Mouse (Mus musculus) midbrain, embryonic 16.5 days (tissue): ENCODE results near the gene Sgk1. TPM values are rescaled to one million over a fixed set of nuclear protein-coding genes. Genes with fewer than 3 reads are reported as not detected.

Source experiments
- ATAC-seq: fragments of 200-750 bp; cut with Nextera tagmentation; 2 replicates; pipeline ENCODE4 v1.8.0; 2017; ENCODE audit warnings: moderate TSS enrichment
- H3K27ac ChIP-seq: fragments of 300-500 bp; sonication (generic); 2 replicates; pipeline ENCODE4 v1.5.1; 2014; ENCODE audit warnings: mild to moderate bottlenecking, low read length, mixed read lengths
- H3K27me3 ChIP-seq: fragments of 300-500 bp; sonication (generic); 2 replicates; pipeline ENCODE4 v1.6.1; 2014; ENCODE audit warnings: low read depth, low read length, mixed read lengths; ENCODE audit not compliant: control insufficient read depth, insufficient read depth
- H3K36me3 ChIP-seq: fragments of 300-500 bp; sonication (generic); 2 replicates; pipeline ENCODE4 v1.6.1; 2014; ENCODE audit warnings: mild to moderate bottlenecking, low read length, moderate library complexity, mixed read lengths; ENCODE audit not compliant: control insufficient read depth, insufficient read depth
- H3K4me1 ChIP-seq: fragments of 300-500 bp; sonication (generic); 2 replicates; pipeline ENCODE4 v1.6.1; 2014; ENCODE audit warnings: mild to moderate bottlenecking, low read length, mixed read lengths; ENCODE audit not compliant: control insufficient read depth, insufficient read depth
- H3K4me2 ChIP-seq: fragments of 300-500 bp; sonication (generic); 2 replicates; pipeline ENCODE4 v1.6.1; 2014; ENCODE audit warnings: mild to moderate bottlenecking, low read length, mixed read lengths
- H3K4me3 ChIP-seq: fragments of 300-500 bp; sonication (generic); 2 replicates; pipeline ENCODE4 v1.5.1; 2014; ENCODE audit warnings: low read depth, mild to moderate bottlenecking, low read length, moderate library complexity, mixed read lengths
- H3K9ac ChIP-seq: fragments of 300-500 bp; sonication (generic); 2 replicates; pipeline ENCODE4 v1.6.1; 2014; ENCODE audit warnings: low read depth, low read length, mixed read lengths
- H3K9me3 ChIP-seq: fragments of 300-500 bp; sonication (generic); replicated peaks from 2 replicates; pipeline ENCODE4 v1.6.1; 2014; ENCODE audit warnings: mild to moderate bottlenecking, low read length, mixed read lengths; ENCODE audit not compliant: control insufficient read depth, poor library complexity, severe bottlenecking
- WGBS: fragments of 180-500 bp; shearing (Covaris S2); extraction: QIAGEN DNeasy Blood & Tissue Kit; methylation state at CpG from one replicate; pipeline ENCODE4 v1.1.7; 2014; 5-methylcytosine and 5-hydroxymethylcytosine counted together
- polyA plus RNA-seq: library from polyadenylated mRNA; unstranded; fragments of >200 nt; fragmentation: Nextera tagmentation; extraction: Ambion mirVana; gene quantifications from 2 replicates; pipeline ENCODE4 v1.2.1, GENCODE M21; 2015

The Sgk1 gene
- polyA plus RNA-seq, 1 experiment from 2014 or later = 47.9 TPM

DNA sequence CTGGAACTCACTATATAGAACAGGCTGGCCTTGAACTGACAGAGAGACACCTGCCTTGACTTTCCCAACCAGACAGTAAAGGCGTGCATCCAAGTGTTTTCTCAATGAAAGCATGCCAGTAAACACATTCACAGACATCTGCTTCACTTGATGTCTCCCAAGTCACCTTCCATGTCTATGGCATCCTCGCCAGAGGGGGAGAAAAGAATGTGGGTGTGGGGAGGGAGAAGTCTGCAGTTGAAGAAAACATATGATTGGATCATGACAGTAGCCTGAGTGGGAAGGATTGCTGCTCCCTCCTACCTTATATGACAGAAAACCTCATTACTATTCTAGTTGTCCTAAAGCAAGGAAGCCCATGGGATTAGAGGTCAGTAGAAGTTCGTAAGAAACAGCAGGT lies 50.8 kb downstream of the Sgk1 start:
- no peaks in the 10 kb centered on the region for H3K9me3 ChIP-seq
- H3K4me3 ChIP-seq = no peak overlapping the region
- H3K27me3 ChIP-seq = no peaks in the 10 kb centered on the region
- no peak overlapping the region for H3K4me2 ChIP-seq
- H3K9ac ChIP-seq = no peak overlapping the region
- H3K36me3 ChIP-seq = no peaks in the 10 kb centered on the region
- no peak overlapping the region for H3K27ac ChIP-seq
- 76% methylated on average over 3 of the region's 3 CpGs for WGBS
- ATAC-seq = no peak
- 0 out of 2 replicates have a peak, but pooled peaks cover 2% of the 10 kb centered on the region for H3K4me1 ChIP-seq

DNA sequence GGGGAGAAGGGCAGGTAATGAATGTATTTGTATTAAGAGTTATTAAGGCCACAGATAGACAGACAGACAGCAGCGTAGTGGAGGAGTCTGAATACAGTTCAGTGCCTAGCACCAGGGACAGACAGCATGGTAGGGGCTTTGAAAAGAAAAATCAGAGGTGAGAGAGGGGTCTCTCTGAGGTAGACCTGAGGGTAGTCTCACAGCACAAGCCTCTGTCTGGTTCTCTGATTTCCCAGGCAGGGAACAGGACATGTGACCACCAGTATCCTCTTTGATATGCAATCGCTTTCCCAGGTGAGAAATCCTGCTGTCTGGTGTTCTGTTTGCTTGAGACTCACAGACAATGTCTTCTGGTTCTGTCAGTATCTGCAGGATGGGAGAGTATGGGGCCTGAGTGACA lies 52.8 kb downstream of the Sgk1 start:
- Histone ChIP-seq H3K27ac (no peak overlapping the region), H3K27me3 (no peaks in the 10 kb centered on the region), H3K4me1 (0 out of 2 replicates have a peak, but pooled peaks cover 2% of the 10 kb centered on the region), H3K9me3 (no peaks in the 10 kb centered on the region), H3K36me3 (no peaks in the 10 kb centered on the region), H3K9ac (no peak overlapping the region), H3K4me2 (no peak overlapping the region), H3K4me3 (no peak overlapping the region)
- 80% methylated on average over 2 of the region's 2 CpGs for WGBS
- no peak for ATAC-seq

DNA sequence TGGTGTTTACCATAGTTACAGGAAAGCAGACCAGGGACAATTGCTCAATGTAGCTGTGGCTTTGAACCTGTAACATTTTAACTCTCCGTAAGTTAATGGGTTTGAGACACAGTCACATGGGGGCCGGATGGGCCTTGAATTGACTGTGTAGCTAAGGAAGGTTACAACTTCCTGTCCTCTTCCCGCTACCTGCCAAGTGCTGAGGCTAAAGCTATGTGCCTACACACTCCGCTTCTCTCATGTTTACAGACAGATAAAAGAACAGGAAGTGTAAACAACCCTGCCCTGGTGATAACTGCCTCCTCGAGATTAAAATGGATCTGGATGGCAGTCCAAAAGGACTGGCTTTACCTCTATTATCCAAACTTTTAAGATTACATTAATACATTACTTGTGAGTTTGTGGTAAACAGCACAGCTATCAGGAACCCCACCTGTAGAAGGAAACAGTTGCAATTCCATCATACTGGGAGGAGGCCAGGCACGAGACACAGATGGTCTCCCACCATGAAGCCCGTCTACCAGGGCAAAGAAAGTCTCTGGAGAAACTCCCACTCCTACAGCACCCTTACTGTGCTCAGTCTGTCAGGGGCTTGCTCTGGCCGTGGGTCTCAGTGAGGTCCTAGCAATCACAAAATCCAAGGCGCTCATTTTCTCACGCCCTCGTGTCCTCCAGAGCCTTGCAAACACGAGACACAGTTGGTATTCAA lies 54.7 kb downstream of the Sgk1 start:
- Histone ChIP-seq H3K27ac (no peak overlapping the region), H3K4me1 (0 out of 2 replicates have a peak, but pooled peaks cover 2% of the 10 kb centered on the region), H3K9ac (no peak overlapping the region), H3K27me3 (no peaks in the 10 kb centered on the region), H3K4me2 (no peak overlapping the region), H3K36me3 (no peaks in the 10 kb centered on the region), H3K9me3 (no peaks in the 10 kb centered on the region), H3K4me3 (no peak overlapping the region)
- WGBS = 47% methylated on average over 12 of the region's 12 CpGs
- ATAC-seq = no peak

DNA sequence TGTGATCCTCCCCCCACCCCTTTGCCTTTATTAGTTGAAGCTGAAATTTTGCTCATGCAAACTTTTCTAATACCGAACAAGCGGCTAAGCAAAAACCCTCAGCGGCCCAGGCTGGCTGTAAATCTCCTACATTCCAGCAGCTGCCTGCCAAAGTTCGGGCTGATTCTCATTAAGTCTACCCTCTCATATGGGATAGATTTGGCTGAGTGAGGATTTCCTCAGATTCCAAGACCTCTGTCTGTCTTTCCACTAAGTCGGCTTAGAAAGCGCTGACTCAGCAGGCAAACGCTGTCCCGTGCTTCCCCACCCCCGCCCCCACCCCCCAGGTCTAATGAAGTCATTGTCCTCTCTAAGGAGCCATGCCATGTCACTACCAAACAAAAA lies 55.2 kb downstream of the Sgk1 start:
- Histone ChIP-seq H3K9me3 (no peaks in the 10 kb centered on the region), H3K27ac (no peak overlapping the region), H3K4me3 (no peak overlapping the region), H3K27me3 (no peaks in the 10 kb centered on the region), H3K4me1 (0 out of 2 replicates have a peak, but pooled peaks cover 2% of the 10 kb centered on the region), H3K9ac (no peak overlapping the region), H3K4me2 (no peak overlapping the region), H3K36me3 (no peaks in the 10 kb centered on the region)
- ATAC-seq = no peak
- WGBS = 11% methylated on average over 9 of the region's 9 CpGs

DNA sequence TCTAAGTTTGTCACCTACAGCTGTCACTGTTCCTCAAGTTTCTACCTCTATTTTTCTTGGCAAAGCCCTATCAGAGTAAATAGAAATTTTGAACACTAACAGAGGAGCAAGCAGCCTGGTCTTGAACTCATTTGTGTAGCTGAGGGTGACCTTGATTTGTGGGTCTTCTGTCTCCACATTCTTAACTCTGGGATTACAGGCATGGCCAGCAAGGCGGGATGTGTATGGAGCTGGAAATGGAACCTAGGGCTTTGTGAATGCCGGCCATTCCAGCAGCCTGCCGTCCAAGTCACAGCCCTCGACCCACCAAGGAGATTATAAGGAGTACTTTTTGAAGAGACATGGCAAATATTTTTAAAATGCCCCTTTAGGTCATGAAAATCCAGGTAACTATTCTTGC lies 56.2 kb downstream of the Sgk1 start:
- Histone ChIP-seq H3K4me2 (no peak overlapping the region), H3K4me1 (0 out of 2 replicates have a peak, but pooled peaks cover 2% of the 10 kb centered on the region), H3K36me3 (no peaks in the 10 kb centered on the region), H3K27ac (no peak overlapping the region), H3K9me3 (no peaks in the 10 kb centered on the region), H3K4me3 (no peak overlapping the region), H3K9ac (no peak overlapping the region), H3K27me3 (no peaks in the 10 kb centered on the region)
- no peak for ATAC-seq
- 63% methylated on average over 4 of the region's 4 CpGs for WGBS

DNA sequence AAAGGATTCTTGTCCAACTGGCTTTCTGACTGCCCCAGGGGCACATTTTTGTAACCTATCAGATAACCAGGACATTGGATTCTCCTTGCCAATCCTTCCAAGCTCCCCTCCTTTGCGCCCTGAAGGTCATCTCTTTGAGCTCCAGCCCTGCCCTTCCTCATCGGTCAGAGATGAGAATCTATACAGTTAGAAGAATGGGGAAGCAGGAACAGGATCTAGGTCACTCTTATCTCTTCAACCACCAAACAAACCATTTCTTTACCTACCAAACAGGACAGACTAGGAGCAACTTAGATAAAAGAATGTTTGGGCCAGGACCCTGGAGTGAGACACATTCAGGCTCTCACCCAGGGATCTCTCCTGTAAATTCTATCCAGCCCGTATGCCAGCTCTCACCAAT lies 59.3 kb downstream of the Sgk1 start:
- WGBS = 84% methylated on average over 3 of the region's 3 CpGs
- H3K27me3 ChIP-seq = no peaks in the 10 kb centered on the region
- H3K9ac ChIP-seq = no peak overlapping the region
- H3K27ac ChIP-seq = no peak overlapping the region
- ATAC-seq = no peak
- H3K36me3 ChIP-seq = no peaks in the 10 kb centered on the region
- H3K4me1 ChIP-seq = 0 out of 2 replicates have a peak, but pooled peaks cover 2% of the 10 kb centered on the region
- no peak overlapping the region for H3K4me3 ChIP-seq
- H3K9me3 ChIP-seq = no peaks in the 10 kb centered on the region
- no peak overlapping the region for H3K4me2 ChIP-seq

DNA sequence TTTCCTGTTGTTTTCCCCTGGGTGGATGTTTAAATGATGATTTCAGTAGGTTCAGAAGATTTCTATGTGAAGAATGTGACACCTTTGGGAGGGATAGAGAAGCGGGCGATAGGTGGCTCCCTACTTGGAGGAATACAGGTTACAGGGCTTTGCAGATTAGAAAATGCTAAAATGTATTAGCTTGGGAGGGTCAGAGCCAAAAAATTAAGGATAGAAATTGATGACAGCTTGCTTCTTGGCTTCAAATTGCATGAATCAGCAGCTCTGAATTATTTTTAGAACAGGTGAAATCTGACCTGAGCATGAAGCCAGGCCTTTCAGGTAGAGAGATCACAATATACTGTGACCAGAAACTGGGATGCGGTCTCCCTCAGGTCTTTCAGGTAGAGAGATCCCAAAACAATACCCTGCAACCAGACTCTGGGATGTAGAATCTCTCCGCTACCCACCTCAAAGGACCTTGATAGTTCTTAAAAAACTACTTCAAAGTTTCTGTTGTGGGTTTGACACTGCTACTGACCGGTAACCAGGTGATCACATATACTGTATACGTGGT lies 61.2 kb downstream of the Sgk1 start:
- Histone ChIP-seq H3K36me3 (no peaks in the 10 kb centered on the region), H3K4me1 (no peaks in the 10 kb centered on the region), H3K9me3 (no peaks in the 10 kb centered on the region), H3K4me3 (no peak overlapping the region), H3K27me3 (no peaks in the 10 kb centered on the region), H3K27ac (no peak overlapping the region), H3K9ac (no peak overlapping the region), H3K4me2 (no peak overlapping the region)
- 94% methylated on average over 6 of the region's 6 CpGs for WGBS
- no peak for ATAC-seq

DNA sequence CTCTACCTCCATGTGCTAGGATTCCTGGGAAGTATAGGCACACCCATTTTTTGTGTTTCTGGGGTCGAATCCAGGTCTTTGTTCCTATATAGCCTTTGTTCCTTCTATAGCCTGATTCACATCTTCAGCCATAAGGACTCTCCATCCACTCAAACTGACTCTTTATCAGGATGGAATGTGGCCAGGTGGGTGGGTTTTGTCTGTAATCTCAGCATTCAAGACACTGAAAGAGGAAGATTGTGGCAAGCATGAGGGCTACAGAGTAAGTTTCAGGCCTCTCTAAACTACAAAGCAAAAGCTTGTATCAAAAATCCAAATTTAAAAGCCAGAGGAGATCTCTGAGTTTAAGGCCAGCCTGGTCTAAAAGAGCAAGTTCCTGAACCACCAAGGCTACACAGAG lies 63.2 kb downstream of the Sgk1 start:
- no peaks in the 10 kb centered on the region for H3K4me1 ChIP-seq
- WGBS = 74% methylated on average over 1 of the region's 1 CpGs
- H3K4me3 ChIP-seq = no peak overlapping the region
- H3K9ac ChIP-seq = no peak overlapping the region
- H3K27me3 ChIP-seq = no peaks in the 10 kb centered on the region
- ATAC-seq = no peak
- no peak overlapping the region for H3K4me2 ChIP-seq
- H3K9me3 ChIP-seq = no peaks in the 10 kb centered on the region
- H3K36me3 ChIP-seq = no peaks in the 10 kb centered on the region
- no peak overlapping the region for H3K27ac ChIP-seq

DNA sequence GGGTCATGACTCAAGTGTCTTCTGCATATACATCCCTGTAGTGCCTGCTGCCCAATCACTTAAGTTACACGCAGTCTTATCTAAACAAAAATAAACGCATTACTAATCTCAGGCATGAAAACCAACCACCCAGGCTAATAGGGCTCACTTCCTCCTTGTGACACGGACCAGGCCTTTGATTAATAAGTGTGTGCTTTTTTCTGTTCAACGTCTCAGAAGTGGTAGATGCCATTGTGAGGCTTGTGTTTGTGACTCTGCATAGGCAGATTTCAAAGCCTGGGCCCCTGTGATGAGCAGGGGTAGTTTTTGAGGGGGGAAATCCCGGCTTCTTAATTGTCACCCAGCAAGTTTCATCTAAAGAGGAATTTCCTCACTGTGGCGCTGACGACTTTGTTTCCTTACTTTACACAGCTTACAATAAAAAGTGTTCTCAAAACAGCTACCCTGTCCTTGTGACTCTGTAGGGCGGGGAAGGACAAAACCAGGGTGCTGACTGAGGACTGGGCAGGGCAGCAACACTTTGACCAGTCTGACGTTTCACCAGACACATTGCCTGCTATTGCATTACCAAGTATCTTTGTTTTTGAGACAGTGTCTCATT lies 64.9 kb downstream of the Sgk1 start:
- no peak overlapping the region for H3K4me2 ChIP-seq
- no peak overlapping the region for H3K27ac ChIP-seq
- no peak overlapping the region for H3K4me3 ChIP-seq
- no peak overlapping the region for H3K9ac ChIP-seq
- no peaks in the 10 kb centered on the region for H3K9me3 ChIP-seq
- no peak for ATAC-seq
- no peaks in the 10 kb centered on the region for H3K36me3 ChIP-seq
- no peaks in the 10 kb centered on the region for H3K27me3 ChIP-seq
- WGBS = 76% methylated on average over 9 of the region's 9 CpGs
- H3K4me1 ChIP-seq = no peaks in the 10 kb centered on the region
